Mouse (Mus musculus) CH12.LX (cell line): ENCODE data around the gene Elob. TPM values are rescaled to one million over a fixed set of nuclear protein-coding genes. Genes with fewer than 3 reads are reported as not detected.

Experiments used
- DNase-seq: peaks from one replicate; pipeline ENCODE4 v3.0.0-alpha.2; 2013; ENCODE audit errors: extremely low read depth
- H3K27ac ChIP-seq: 2 replicates; pipeline ENCODE4 v1.5.1; 2012; ENCODE audit warnings: low read depth, mild to moderate bottlenecking, control low read depth, moderate library complexity; ENCODE audit not compliant: insufficient read depth
- H3K27me3 ChIP-seq: replicated peaks from 2 replicates; pipeline ENCODE3; 2012; ENCODE audit warnings: inconsistent platforms
- H3K36me3 ChIP-seq, 2 experiments: replicated peaks in 1 of 2; 2 replicates each; pipeline versions ENCODE3 to v1.6.1; 2012; ENCODE audit warnings: inconsistent platforms in 1 of 2, low read length in 1 of 2, mild to moderate bottlenecking in 1 of 2, mixed read lengths in 1 of 2, moderate library complexity in 1 of 2; ENCODE audit not compliant: control insufficient read depth in 1 of 2, insufficient read depth in 1 of 2
- H3K4me1 ChIP-seq, 2 experiments: 2 replicates each; pipeline ENCODE4 v1.6.1; 2012; ENCODE audit warnings: inconsistent platforms in 1 of 2, moderate library complexity in 1 of 2; ENCODE audit not compliant: insufficient read depth in 2 of 2, control insufficient read depth in 1 of 2
- H3K4me2 ChIP-seq: 2 replicates; pipeline ENCODE4 v1.6.1; 2012; ENCODE audit warnings: low read depth, mild to moderate bottlenecking, control low read depth; ENCODE audit not compliant: poor library complexity, insufficient read depth, severe bottlenecking
- H3K4me3 ChIP-seq, 3 experiments: fragments of 150-350 bp in 1 of 3; sonication (generic) in 1 of 3; replicated peaks in 1 of 3; 2 replicates each; pipeline versions ENCODE3 to v1.5.1; 2011 to 2012; ENCODE audit warnings: low read depth in 2 of 3, low read length in 2 of 3, mild to moderate bottlenecking in 2 of 3, moderate library complexity in 2 of 3, control low read depth in 1 of 3, improper control_type of control experiment in 1 of 3, inconsistent platforms in 1 of 3, mixed read lengths in 1 of 3; ENCODE audit not compliant: poor library complexity in 1 of 3
- H3K79me2 ChIP-seq: replicated peaks from 2 replicates; pipeline ENCODE4 v1.6.1; 2012; ENCODE audit warnings: mild to moderate bottlenecking, moderate library complexity; ENCODE audit not compliant: control insufficient read depth, poor library complexity, insufficient read depth, severe bottlenecking; ENCODE audit errors: extremely low read depth
- H3K9ac ChIP-seq: 2 replicates; pipeline ENCODE4 v1.6.1; 2012; ENCODE audit warnings: low read depth, mild to moderate bottlenecking, control low read depth, moderate library complexity; ENCODE audit not compliant: insufficient read depth
- H3K9me3 ChIP-seq: replicated peaks from 2 replicates; pipeline ENCODE3; 2012; ENCODE audit warnings: low read length, inconsistent platforms, mixed read lengths
- BHLHE40 ChIP-seq: IDR thresholded peaks from 2 replicates; pipeline ENCODE4 v1.6.1; 2011; ENCODE audit warnings: mild to moderate bottlenecking, low read depth, low read length, improper control_type of control experiment
- CHD1 ChIP-seq: IDR thresholded peaks from 2 replicates; pipeline ENCODE4 v1.6.1; 2012; ENCODE audit warnings: low read depth, low read length, improper control_type of control experiment, inconsistent platforms
- CHD2 ChIP-seq: IDR thresholded peaks from 2 replicates; pipeline ENCODE4 v1.6.1; 2011; ENCODE audit warnings: low read length, improper control_type of control experiment
- CTCF ChIP-seq, 2 experiments: IDR thresholded peaks in 1 of 2; conservative IDR thresholded peaks in 1 of 2; 2 replicates each; pipeline ENCODE4 v1.5.1; 2011 to 2012; ENCODE audit warnings: low read depth in 2 of 2, low read length in 2 of 2, improper control_type of control experiment in 1 of 2, inconsistent platforms in 1 of 2, mild to moderate bottlenecking in 1 of 2, moderate library complexity in 1 of 2
- ELF1 ChIP-seq: IDR thresholded peaks from 2 replicates; pipeline ENCODE4 v1.6.1; 2014; ENCODE audit warnings: low read depth, mild to moderate bottlenecking, inconsistent platforms, low read length, improper control_type of control experiment
- EP300 ChIP-seq: IDR thresholded peaks from 2 replicates; pipeline ENCODE4 v1.6.1; 2011; ENCODE audit warnings: low read length, improper control_type of control experiment
- GABPA ChIP-seq: IDR thresholded peaks from 2 replicates; pipeline ENCODE4 v1.6.1; 2012; ENCODE audit warnings: low read depth, low read length, improper control_type of control experiment, inconsistent platforms; ENCODE audit not compliant: insufficient replicate concordance
- JUN ChIP-seq: IDR thresholded peaks from 2 replicates; pipeline ENCODE4 v1.6.1; 2011; ENCODE audit warnings: low read depth, mild to moderate bottlenecking, low read length, improper control_type of control experiment, moderate library complexity; ENCODE audit not compliant: insufficient read depth
- MAFK ChIP-seq: IDR thresholded peaks from 2 replicates; pipeline ENCODE4 v1.6.1; 2011; ENCODE audit warnings: low read length, improper control_type of control experiment; ENCODE audit not compliant: insufficient replicate concordance
- MAX ChIP-seq: IDR thresholded peaks from 2 replicates; pipeline ENCODE4 v1.6.1; 2011; ENCODE audit warnings: low read length, improper control_type of control experiment
- MAZ ChIP-seq: IDR thresholded peaks from 2 replicates; pipeline ENCODE4 v1.6.1; 2012; ENCODE audit warnings: low read depth, mild to moderate bottlenecking, inconsistent platforms, low read length, improper control_type of control experiment, moderate library complexity
- MEF2A ChIP-seq: IDR thresholded peaks from 2 replicates; pipeline ENCODE4 v1.6.1; 2014; ENCODE audit warnings: low read depth, mild to moderate bottlenecking, inconsistent platforms, low read length, improper control_type of control experiment, borderline replicate concordance
- MXI1 ChIP-seq: IDR thresholded peaks from 2 replicates; pipeline ENCODE4 v1.6.1; 2011; ENCODE audit warnings: mild to moderate bottlenecking, low read depth, low read length, improper control_type of control experiment
- NRF1 ChIP-seq: IDR thresholded peaks from 2 replicates; pipeline ENCODE4 v1.6.1; 2014; ENCODE audit warnings: low read depth, mild to moderate bottlenecking, inconsistent platforms, low read length, improper control_type of control experiment, moderate library complexity
- PAX5 ChIP-seq: IDR thresholded peaks from 2 replicates; pipeline ENCODE4 v1.6.1; 2012; ENCODE audit warnings: low read length, inconsistent platforms, mixed read lengths
- POLR2A ChIP-seq: IDR thresholded peaks from 2 replicates; pipeline ENCODE4 v1.6.1; 2011; ENCODE audit warnings: low read depth, mild to moderate bottlenecking, improper control_type of control experiment, low read length
- SIN3A ChIP-seq: IDR thresholded peaks from 2 replicates; pipeline ENCODE4 v1.6.1; 2012; ENCODE audit warnings: low read length, improper control_type of control experiment, inconsistent platforms
- SMC3 ChIP-seq: IDR thresholded peaks from 2 replicates; pipeline ENCODE4 v1.6.1; 2011; ENCODE audit warnings: low read depth, low read length, improper control_type of control experiment
- TBP ChIP-seq: conservative IDR thresholded peaks from 2 replicates; pipeline ENCODE4 v1.6.1; 2011; ENCODE audit warnings: low read depth, low read length, improper control_type of control experiment
- TCF12 ChIP-seq: IDR thresholded peaks from 2 replicates; pipeline ENCODE4 v1.6.1; 2014; ENCODE audit warnings: low read depth, mild to moderate bottlenecking, inconsistent platforms, low read length, improper control_type of control experiment
- UBTF ChIP-seq: IDR thresholded peaks from 2 replicates; pipeline ENCODE4 v1.6.1; 2012; ENCODE audit warnings: low read depth, mild to moderate bottlenecking, inconsistent platforms, low read length, improper control_type of control experiment, moderate library complexity
- USF2 ChIP-seq: conservative IDR thresholded peaks from 2 replicates; pipeline ENCODE4 v1.6.1; 2011; ENCODE audit warnings: low read depth, low read length, improper control_type of control experiment
- ZC3H11A ChIP-seq: IDR thresholded peaks from 2 replicates; pipeline ENCODE4 v1.6.1; 2012; ENCODE audit warnings: low read depth, mild to moderate bottlenecking, inconsistent platforms, low read length, improper control_type of control experiment
- ZKSCAN1 ChIP-seq: IDR thresholded peaks from 2 replicates; pipeline ENCODE4 v1.6.1; 2012; ENCODE audit warnings: low read depth, inconsistent platforms, low read length, improper control_type of control experiment, borderline replicate concordance
- ZMIZ1 ChIP-seq: IDR thresholded peaks from 2 replicates; pipeline ENCODE4 v1.6.1; 2012; ENCODE audit warnings: low read depth, mild to moderate bottlenecking, inconsistent platforms, low read length, improper control_type of control experiment
- dilution Hi-C: fragments of 300-500 bp; cut with MboI; formaldehyde crosslinking; loops from 2 replicates; pipeline ENCODE4 v1.14.3; 2020; ENCODE audit warnings: low sequenced_read_pairs; ENCODE audit not compliant: extremely low pct_unique_long_range_greater_than_20kb, extremely low pct_ligation_motif_present
- in situ Hi-C: fragments of 300-500 bp; cut with MboI; formaldehyde crosslinking; loops from 3 replicates; pipeline ENCODE4 v1.14.3; 2019; ENCODE audit warnings: low sequenced_read_pairs, low pct_ligation_motif_present, low pct_unique_long_range_greater_than_20kb, mixed read lengths
- polyA plus RNA-seq: library from polyadenylated mRNA; unstranded; fragments of >175 nt; gene quantifications from 2 replicates; pipeline ENCODE4 v1.2.1, GENCODE M21; 2012; ENCODE audit warnings: low read depth; ENCODE audit not compliant: insufficient read length
- total RNA-seq, 2 experiments: library from RNA; depleted of rRNA; stranded (reverse); fragments of 300-350 nt in 1 of 2; fragments of >200 nt in 1 of 2; gene quantifications; 2 replicates each; pipeline ENCODE4 v1.2.3; 2012 to 2014

Gene Elob
- total and polyA plus RNA-seq, 3 experiments, result 306 to 534 (median 386) TPM

DNA sequence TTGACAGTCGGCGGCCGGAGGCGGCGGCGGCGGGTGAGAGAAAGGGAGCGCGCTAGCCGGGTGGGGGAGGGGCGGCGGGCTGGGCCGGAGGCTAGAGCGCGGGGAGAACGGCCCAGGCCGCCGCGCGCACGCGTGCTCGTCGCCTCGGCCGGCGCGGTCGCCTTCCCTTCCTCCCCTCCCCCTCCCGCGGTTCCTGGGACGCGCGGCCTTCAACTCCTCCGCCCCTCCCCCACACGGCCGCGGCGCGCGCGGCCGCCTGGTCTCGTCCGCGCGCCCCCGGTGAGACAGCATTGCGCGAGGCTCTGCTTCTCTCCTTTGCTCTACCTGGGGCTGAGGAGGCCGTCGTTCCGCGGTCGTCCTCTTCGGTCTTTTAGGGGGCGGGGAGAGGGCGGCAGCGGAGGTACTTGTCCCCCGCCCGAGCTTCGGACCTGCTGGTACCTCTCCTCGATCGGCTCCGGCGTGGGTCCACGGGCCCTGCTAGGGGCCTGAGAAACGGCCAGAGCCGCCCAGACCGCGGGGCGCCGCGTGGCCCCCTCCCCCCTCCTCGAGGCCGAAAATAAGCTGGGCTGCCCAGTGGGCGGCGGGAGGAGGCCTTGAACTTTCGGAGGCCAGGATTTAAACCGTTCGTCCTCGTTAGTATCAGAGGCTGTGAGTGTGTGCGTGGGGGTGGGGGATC lies 25.4 kb downstream of the Elob start:
- Histone ChIP-seq H3K79me2 (peaks cover 51% of the 10 kb centered on the region), H3K4me3 (peak overlapping the region; percentile 84 to 95 (median 85)), H3K27me3 (no peaks in the 10 kb centered on the region), H3K9me3 (no peaks in the 10 kb centered on the region), H3K27ac (peak overlapping the region; percentile 94), H3K4me1 (peaks cover 0 to 20% of the 10 kb centered on the region in 2 experiments; a peak in 2 of 4 replicates), H3K9ac (peak overlapping the region; percentile 88), H3K4me2 (no peak overlapping the region), H3K36me3 (peaks cover 9 to 22% of the 10 kb centered on the region in 2 experiments)
- dilution Hi-C loops (no loop called here), in situ Hi-C loops (no loop called here)
- peak; percentile 84 for DNase-seq
- TF ChIP-seq USF2 (no peak), SMC3 (no peak), MXI1 (no peak; the same call in 1 of the 2 replicates), GABPA (no peak), CHD1 (no peak), MAX (no peak), CHD2 (peak; percentile 94), JUN (no peak), MAZ (no peak), UBTF (no peak), NRF1 (peak; percentile 55; the same call in 1 of the 2 replicates), ZMIZ1 (no peak), CTCF (conservative IDR thresholded peaks at IDR 0.05 in 1 of 2, IDR thresholded peaks at IDR 0.05 in 1 of 2; ENCODE audit: low read depth in 2 of 2, low read length in 2 of 2) (no peak), MAFK (no peak), MEF2A (peak; percentile 56; the same call in 1 of the 2 replicates), ZKSCAN1 (no peak), SIN3A (no peak), TBP (no peak), EP300 (no peak), TCF12 (peak; percentile 8; the same call in 1 of the 2 replicates), ELF1 (no peak), PAX5 (no peak), ZC3H11A (no peak), BHLHE40 (peak; percentile 41; the same call in 1 of the 2 replicates), POLR2A (0 out of 2 replicates have a peak, but pooled peaks have one; percentile 6)
